Mouse (Mus musculus) neural tube, embryonic 14.5 days (tissue): Measurements from ENCODE around the gene Llgl2. TPM values are rescaled to one million over a fixed set of nuclear protein-coding genes. Genes with fewer than 3 reads are reported as not detected.

Experiments
- ATAC-seq: fragments of 200-750 bp; cut with Nextera tagmentation; 2 replicates; pipeline ENCODE4 v1.8.0; 2017; ENCODE audit warnings: low read depth, mild to moderate bottlenecking, moderate TSS enrichment, moderate library complexity
- H3K27ac ChIP-seq: fragments of 300-500 bp; sonication (generic); 2 replicates; pipeline ENCODE4 v1.5.1; 2014; ENCODE audit warnings: low read depth, mild to moderate bottlenecking, control low read depth, low read length, moderate library complexity, mixed read lengths
- H3K27me3 ChIP-seq: fragments of 300-500 bp; sonication (generic); 2 replicates; pipeline ENCODE4 v1.6.1; 2014; ENCODE audit warnings: low read length; ENCODE audit not compliant: control insufficient read depth, insufficient read depth
- H3K36me3 ChIP-seq: fragments of 300-500 bp; sonication (generic); 2 replicates; pipeline ENCODE4 v1.6.1; 2014; ENCODE audit warnings: low read length, mixed read lengths; ENCODE audit not compliant: control insufficient read depth, insufficient read depth
- H3K4me1 ChIP-seq: fragments of 300-500 bp; sonication (generic); 2 replicates; pipeline ENCODE4 v1.6.1; 2014; ENCODE audit warnings: low read length; ENCODE audit not compliant: control insufficient read depth, insufficient read depth
- H3K4me2 ChIP-seq: fragments of 300-500 bp; sonication (generic); 2 replicates; pipeline ENCODE4 v1.6.1; 2014; ENCODE audit warnings: mild to moderate bottlenecking, low read depth, low read length, control low read depth
- H3K4me3 ChIP-seq: fragments of 300-500 bp; sonication (generic); 2 replicates; pipeline ENCODE4 v1.5.1; 2014; ENCODE audit warnings: low read depth, low read length, control low read depth, mixed read lengths
- H3K9ac ChIP-seq: fragments of 300-500 bp; sonication (generic); replicated peaks from 2 replicates; pipeline ENCODE4 v1.6.1; 2014; ENCODE audit warnings: low read depth, mild to moderate bottlenecking, control low read depth, low read length, mixed read lengths
- H3K9me3 ChIP-seq: fragments of 300-500 bp; sonication (generic); 2 replicates; pipeline ENCODE4 v1.6.1; 2016; ENCODE audit warnings: low read length; ENCODE audit not compliant: control insufficient read depth
- WGBS: fragments of 180-500 bp; shearing (Covaris S2); extraction: QIAGEN DNeasy Blood & Tissue Kit; methylation state at CpG from one replicate; pipeline ENCODE4 v1.1.7; 2014; 5-methylcytosine and 5-hydroxymethylcytosine counted together
- polyA plus RNA-seq: library from polyadenylated mRNA; unstranded; fragments of >200 nt; fragmentation: Nextera tagmentation; extraction: Ambion mirVana; gene quantifications from 2 replicates; pipeline ENCODE4 v1.2.1, GENCODE M21; 2014

Gene Llgl2
- polyA plus RNA-seq, 1 experiment from 2014 or later: 0.50 TPM

DNA sequence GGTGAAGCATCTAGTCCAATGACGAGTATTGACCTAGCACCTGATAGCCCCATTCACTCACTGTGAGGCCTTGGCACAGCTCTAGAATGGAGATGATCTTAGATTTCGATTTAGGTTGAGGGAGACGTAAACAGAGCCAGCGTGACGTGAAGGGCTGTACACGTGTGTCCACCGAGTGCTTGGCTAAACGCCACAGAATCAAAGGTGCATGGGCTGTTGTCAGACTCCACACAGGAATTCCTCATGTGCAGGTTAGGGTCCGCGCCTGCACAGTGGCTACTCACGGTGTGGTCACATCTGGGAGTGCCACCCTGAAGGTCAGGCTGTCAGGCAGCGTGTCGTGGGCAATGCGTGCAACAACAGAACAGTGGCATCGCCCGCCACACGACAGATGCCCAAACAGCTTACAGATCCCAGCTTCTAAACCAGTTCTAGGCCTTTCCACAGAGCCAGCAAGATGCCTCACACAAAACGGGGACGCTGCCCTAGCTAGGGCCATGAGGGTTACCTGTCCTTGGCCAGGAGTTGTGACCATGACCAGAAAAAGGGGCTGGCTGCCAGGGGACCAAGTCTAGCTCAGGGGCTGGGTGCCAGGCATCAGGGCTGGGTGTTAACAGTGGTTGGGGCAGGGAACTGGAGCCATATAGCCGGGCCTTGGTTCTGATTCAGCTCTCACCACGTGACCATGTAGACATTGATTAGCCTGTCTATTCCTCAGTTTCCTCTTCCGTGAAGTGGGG lies 13.9 kb downstream of the Llgl2 start:
- 95% methylated on average over 22 of the region's 22 CpGs for WGBS
- no peak for ATAC-seq
- no peaks in the 10 kb centered on the region for H3K27me3 ChIP-seq

DNA sequence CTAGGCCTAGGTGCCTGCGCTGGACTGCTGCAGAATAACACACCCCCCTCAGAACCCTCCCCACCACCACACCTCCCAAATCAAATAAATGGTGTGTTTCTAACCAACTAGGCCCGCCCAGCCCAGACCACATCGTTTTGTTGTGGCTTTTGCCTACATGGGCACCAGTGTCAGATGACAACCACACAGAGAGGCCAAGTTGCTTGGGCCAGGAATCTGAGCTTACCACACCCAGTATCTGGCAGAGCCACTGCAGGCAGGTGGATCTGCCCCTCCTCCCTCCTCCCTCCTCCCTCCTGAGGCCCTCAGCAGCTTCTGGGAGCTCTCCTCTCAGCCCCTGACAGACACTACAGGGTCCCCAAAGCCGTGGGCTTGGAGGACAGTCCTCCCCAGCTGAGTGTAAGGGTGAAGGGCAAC lies 15.1 kb downstream of the Llgl2 start:
- ATAC-seq: no peak
- Histone ChIP-seq H3K4me2 (no peak overlapping the region), H3K36me3 (no peaks in the 10 kb centered on the region), H3K9ac (no peak overlapping the region), H3K9me3 (no peaks in the 10 kb centered on the region), H3K4me1 (no peaks in the 10 kb centered on the region), H3K27ac (no peak overlapping the region), H3K4me3 (no peak overlapping the region), H3K27me3 (no peaks in the 10 kb centered on the region)
- WGBS: 59% methylated on average over 3 of the region's 4 CpGs

More for the DNA sequence above, 13.9 kb downstream of the Llgl2 start:
- Histone ChIP-seq H3K9ac (no peak overlapping the region), H3K4me2 (no peak overlapping the region), H3K9me3 (no peaks in the 10 kb centered on the region), H3K27ac (no peak overlapping the region), H3K4me1 (peaks cover 2% of the 10 kb centered on the region; the same call in 1 of the 2 replicates), H3K4me3 (no peak overlapping the region), H3K36me3 (no peaks in the 10 kb centered on the region)

DNA sequence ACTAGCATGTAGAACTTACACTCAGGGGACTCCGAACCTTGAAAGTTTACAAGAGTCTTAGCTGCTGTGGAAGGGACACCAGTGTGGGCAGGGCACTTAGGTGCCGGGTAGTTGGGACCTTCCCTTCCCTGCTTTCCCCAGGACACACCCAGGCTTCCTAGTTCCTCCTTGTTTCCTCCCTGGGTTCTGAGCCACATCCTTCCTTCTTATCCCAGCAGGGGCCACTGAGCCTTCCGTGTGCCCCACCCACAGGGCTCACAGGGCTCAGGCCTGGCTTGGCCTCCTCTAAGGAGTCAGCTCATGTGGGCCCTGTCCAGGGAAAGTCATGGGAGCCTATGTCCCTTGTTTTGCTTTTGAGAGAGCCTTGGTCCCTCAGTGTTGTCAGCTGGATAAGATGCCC lies 15.9 kb downstream of the Llgl2 start:
- Histone ChIP-seq H3K4me3 (no peak overlapping the region), H3K4me1 (no peaks in the 10 kb centered on the region), H3K4me2 (no peak overlapping the region), H3K9me3 (no peaks in the 10 kb centered on the region), H3K27me3 (no peaks in the 10 kb centered on the region), H3K36me3 (no peaks in the 10 kb centered on the region), H3K9ac (no peak overlapping the region), H3K27ac (no peak overlapping the region)
- ATAC-seq: no peak
- 69% methylated on average over 3 of the region's 3 CpGs for WGBS

- Histone ChIP-seq H3K4me1 (no peaks in the 10 kb centered on the region), H3K4me2 (no peak overlapping the region), H3K27ac (no peak overlapping the region), H3K4me3 (no peak overlapping the region), H3K9me3 (no peaks in the 10 kb centered on the region), H3K9ac (no peak overlapping the region), H3K27me3 (no peaks in the 10 kb centered on the region), H3K36me3 (no peaks in the 10 kb centered on the region)
- ATAC-seq: no peak
- 87% methylated on average over 6 of the region's 6 CpGs for WGBS
Measured at GRCm38 (mm10) chr11:115841044-115841443, 17.2 kb downstream of the Llgl2 start.

GRCm38 (mm10) chr11:115841961-115842550 lies 18.2 kb downstream of the Llgl2 start:
- H3K36me3 ChIP-seq: no peaks in the 10 kb centered on the region
- ATAC-seq: no peak
- no peaks in the 10 kb centered on the region for H3K9me3 ChIP-seq
- H3K27ac ChIP-seq: no peak overlapping the region
- 43% methylated on average over 6 of the region's 6 CpGs for WGBS
- H3K27me3 ChIP-seq: no peaks in the 10 kb centered on the region
- H3K4me2 ChIP-seq: no peak overlapping the region
- no peak overlapping the region for H3K4me3 ChIP-seq
- no peak overlapping the region for H3K9ac ChIP-seq
- H3K4me1 ChIP-seq: no peaks in the 10 kb centered on the region

DNA sequence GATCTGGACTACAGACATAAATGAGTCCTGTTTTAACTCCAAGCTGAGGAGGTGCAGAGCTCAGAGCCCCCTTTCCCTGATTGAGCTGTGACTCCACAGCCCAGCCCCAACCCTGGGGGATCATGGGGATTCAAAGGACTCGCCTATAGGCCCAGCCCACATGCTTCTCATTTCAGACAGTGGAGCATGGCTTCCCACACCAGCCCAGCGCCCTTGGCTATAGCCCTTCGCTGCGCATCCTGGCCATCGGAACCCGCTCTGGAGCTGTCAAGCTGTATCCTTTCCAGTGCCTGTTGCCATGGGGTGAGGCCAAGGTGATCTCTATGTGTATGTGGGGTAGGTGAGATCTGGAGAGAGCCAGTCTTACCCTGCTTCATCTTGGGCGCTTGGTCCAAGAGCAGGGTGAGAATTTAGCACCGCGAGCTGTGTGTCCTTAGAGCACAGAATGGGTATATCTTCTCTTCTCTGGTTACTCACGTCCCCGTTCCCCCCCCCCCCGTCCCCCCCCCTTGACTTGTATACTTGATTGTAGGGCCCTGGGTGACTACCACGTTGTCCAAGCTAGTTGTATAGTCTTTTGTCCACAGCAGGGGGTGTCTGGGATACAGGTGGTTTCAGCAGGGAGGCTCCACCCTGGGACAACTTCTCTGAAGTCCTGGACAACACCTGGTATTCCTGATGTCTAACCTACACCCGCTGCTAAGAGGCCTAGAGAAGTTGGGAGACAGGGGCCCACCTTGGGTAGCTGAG lies 19.5 kb downstream of the Llgl2 start:
- no peaks in the 10 kb centered on the region for H3K27me3 ChIP-seq
- H3K4me1 ChIP-seq: no peaks in the 10 kb centered on the region
- 79% methylated on average over 13 of the region's 14 CpGs for WGBS
- H3K27ac ChIP-seq: no peak overlapping the region
- no peak overlapping the region for H3K9ac ChIP-seq
- no peak for ATAC-seq
- no peaks in the 10 kb centered on the region for H3K9me3 ChIP-seq
- no peak overlapping the region for H3K4me3 ChIP-seq
- no peaks in the 10 kb centered on the region for H3K36me3 ChIP-seq
- no peak overlapping the region for H3K4me2 ChIP-seq

GRCm38 (mm10) chr11:115843891-115844239 lies 20.0 kb downstream of the Llgl2 start:
- H3K4me1 ChIP-seq: no peaks in the 10 kb centered on the region
- no peak overlapping the region for H3K27ac ChIP-seq
- 87% methylated on average over 5 of the region's 5 CpGs for WGBS
- no peak overlapping the region for H3K9ac ChIP-seq
- H3K36me3 ChIP-seq: no peaks in the 10 kb centered on the region
- H3K27me3 ChIP-seq: no peaks in the 10 kb centered on the region
- H3K4me3 ChIP-seq: no peak overlapping the region
- no peak overlapping the region for H3K4me2 ChIP-seq
- no peaks in the 10 kb centered on the region for H3K9me3 ChIP-seq
- ATAC-seq: no peak

DNA sequence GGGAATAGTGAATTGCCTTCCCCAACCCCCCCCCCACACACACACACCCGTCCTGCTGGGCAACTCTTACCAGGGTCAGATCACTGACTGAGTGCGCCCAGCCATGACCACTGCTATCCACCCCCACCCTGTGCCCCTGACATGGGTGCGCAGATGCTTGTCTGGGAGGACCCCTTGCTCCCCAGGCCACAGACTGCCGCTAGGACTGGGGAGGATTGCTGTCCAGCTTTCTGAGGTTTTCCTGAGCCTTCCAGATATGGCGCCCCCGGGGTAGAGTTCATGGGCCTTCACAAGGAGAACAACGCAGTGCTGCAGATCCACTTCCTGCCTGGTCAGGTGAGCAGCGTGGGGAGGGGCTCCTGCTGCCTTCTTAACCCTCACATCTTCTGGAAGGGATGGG lies 20.4 kb downstream of the Llgl2 start:
- 82% methylated on average over 8 of the region's 8 CpGs for WGBS
- ATAC-seq: no peak
- Histone ChIP-seq H3K36me3 (no peaks in the 10 kb centered on the region), H3K4me2 (no peak overlapping the region), H3K9ac (no peak overlapping the region), H3K27me3 (no peaks in the 10 kb centered on the region), H3K4me3 (no peak overlapping the region), H3K4me1 (no peaks in the 10 kb centered on the region), H3K9me3 (no peaks in the 10 kb centered on the region), H3K27ac (no peak overlapping the region)

- 94% methylated on average over 2 of the region's 2 CpGs for WGBS
- H3K9me3 ChIP-seq: no peaks in the 10 kb centered on the region
- ATAC-seq: no peak
- no peaks in the 10 kb centered on the region for H3K27me3 ChIP-seq
- no peaks in the 10 kb centered on the region for H3K36me3 ChIP-seq
- H3K4me3 ChIP-seq: no peak overlapping the region
- H3K9ac ChIP-seq: no peak overlapping the region
- H3K27ac ChIP-seq: no peak overlapping the region
- no peaks in the 10 kb centered on the region for H3K4me1 ChIP-seq
- no peak overlapping the region for H3K4me2 ChIP-seq
Measured at GRCm38 (mm10) chr11:115845819-115846218, 22.0 kb downstream of the Llgl2 start.
